Comparison of ENCODE assay signal across 9 mouse cellular contexts in the genomic region with DNA sequence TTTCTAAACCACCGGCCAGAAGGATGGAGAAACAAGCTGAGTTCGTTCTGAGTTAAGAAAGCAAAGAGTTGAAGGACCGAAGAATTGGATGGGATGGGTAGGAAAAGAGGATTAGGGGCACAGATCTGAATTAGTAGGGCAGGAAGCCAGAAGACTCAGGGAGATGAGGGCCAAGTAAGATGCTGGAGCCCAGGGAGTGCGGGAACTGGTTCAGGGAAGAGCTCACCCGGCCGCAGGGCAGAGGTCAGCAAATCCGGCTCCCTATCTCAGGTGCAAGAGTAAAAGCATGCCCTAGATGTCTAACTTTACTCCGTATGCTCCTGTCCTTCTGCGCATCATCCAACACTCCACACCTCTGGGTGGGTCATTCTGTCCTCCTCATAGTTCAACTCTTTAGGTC. TPM values are rescaled to one million over a fixed set of nuclear protein-coding genes. Genes with fewer than 3 reads are reported as not detected.
DNase-seq lines count a peak whose midpoint lies in the region; ATAC-seq and TF ChIP-seq lines count a peak whose summit lies in the region.
"Had no signal": no experiment of that assay in that cellular context is flagged by ENCODE, and none has a peak within 500 bp of the region (broad histone marks: within the 10 kb centered on the region; RNA-seq: fewer than 3 reads in every experiment).

No protein-coding gene starts in this region.

- ATAC-seq in embryonic facial prominence, embryonic 12.5 days (ENCODE audit: insufficient number of reproducible peaks, insufficient read depth, low FRiP score, low TSS enrichment), result no peak

- peak overlapping the region; percentile 52 for H3K9ac ChIP-seq in heart, adult 2 months (ENCODE audit: low read depth, low read length)
- peak overlapping the region; percentile 70 for H3K9ac ChIP-seq in embryonic facial prominence, embryonic 12.5 days

- H3K27me3 ChIP-seq in heart, adult 2 months (ENCODE audit: control insufficient read depth, insufficient read depth, low read length), result no peaks in the 10 kb centered on the region
- no peaks in the 10 kb centered on the region for H3K27me3 ChIP-seq in C2C12 (ENCODE audit: control insufficient read depth, insufficient read depth, insufficient read length)
- H3K27me3 ChIP-seq in embryonic facial prominence, embryonic 12.5 days, result no peaks in the 10 kb centered on the region
- H3K27me3 ChIP-seq: Patski had no signal

- H3K79me3 ChIP-seq in C2C12 (ENCODE audit: low read depth), result no peaks in the 10 kb centered on the region

- TF ChIP-seq POLR2A in heart, adult 2 months (IDR thresholded peaks at IDR 0.05; ENCODE audit: insufficient read depth, low read depth, low read length), result no peak
- no peak for TF ChIP-seq POLR2A in olfactory bulb, adult 2 months (IDR thresholded peaks at IDR 0.05; ENCODE audit: insufficient read depth, low read depth, low read length)

- H3K4me1 ChIP-seq in heart, adult 2 months (ENCODE audit: control insufficient read depth, insufficient read depth, low read length), result peaks cover 34% of the 10 kb centered on the region
- H3K4me1 ChIP-seq in embryonic facial prominence, embryonic 12.5 days, result peaks cover 26% of the 10 kb centered on the region; the same call in 1 of the 2 replicates
- H3K4me1 ChIP-seq in olfactory bulb, adult 2 months (ENCODE audit: control insufficient read depth, insufficient read depth, low read length), result peaks cover 18% of the 10 kb centered on the region

- WGBS in heart, adult 2 months, result 9% methylated on average over 9 of the region's 9 CpGs
- 4% methylated on average over 9 of the region's 9 CpGs for WGBS in embryonic facial prominence, embryonic 12.5 days
- 3% methylated on average over 9 of the region's 9 CpGs for WGBS in olfactory bulb, adult 2 months

- H3K79me2 ChIP-seq in heart, adult 2 months (replicated peaks; ENCODE audit: control insufficient read depth, insufficient read depth, low read length), result 0 out of 2 replicates have a peak, but pooled peaks cover 1% of the 10 kb centered on the region
- no peaks in the 10 kb centered on the region for H3K79me2 ChIP-seq in C2C12 (ENCODE audit: control insufficient read depth, insufficient read depth)

- H3K9me3 ChIP-seq in embryonic facial prominence, embryonic 12.5 days, result no peaks in the 10 kb centered on the region

- peak overlapping the region; percentile 48 for H3K4me3 ChIP-seq in heart, adult 2 months
- H3K4me3 ChIP-seq in C2C12 (ENCODE audit: insufficient read depth, poor library complexity, severe bottlenecking), result peak overlapping the region; percentile 40
- H3K4me3 ChIP-seq in embryonic facial prominence, embryonic 12.5 days, result peak overlapping the region; percentile 52
- peak overlapping the region; percentile 53 for H3K4me3 ChIP-seq in olfactory bulb, adult 2 months (ENCODE audit: insufficient read depth, low read depth, low read length)

- H3K36me3 ChIP-seq in heart, adult 2 months (ENCODE audit: control insufficient read depth, insufficient read depth, low read length), result peaks cover 8% of the 10 kb centered on the region
- no peaks in the 10 kb centered on the region for H3K36me3 ChIP-seq in C2C12 (ENCODE audit: control insufficient read depth, insufficient read depth)
- H3K36me3 ChIP-seq in embryonic facial prominence, embryonic 12.5 days, result no peaks in the 10 kb centered on the region

- H3K4me2 ChIP-seq in embryonic facial prominence, embryonic 12.5 days (replicated peaks), result peak overlapping the region; percentile 86

- peak overlapping the region; percentile 68 for H3ac ChIP-seq in C2C12 (ENCODE audit: control insufficient read depth, insufficient read length, low read depth)

- no peak for TF ChIP-seq EP300 in heart, adult 2 months (IDR thresholded peaks at IDR 0.05; ENCODE audit: insufficient read depth, low read depth, low read length)

- intact Hi-C loops in heart, adult 2 months (cut with DNase I), result loop anchor here (2.0 kb wide), 1 partner anchor 56 kb away; no protein-coding TSS in a partner anchor

- peak overlapping the region; percentile 91 for H3K27ac ChIP-seq in heart, adult 2 months
- peak overlapping the region; percentile 82 for H3K27ac ChIP-seq in embryonic facial prominence, embryonic 12.5 days
- peak overlapping the region; percentile 52 for H3K27ac ChIP-seq in olfactory bulb, adult 2 months (ENCODE audit: insufficient read depth, low read depth, low read length)

- no peak for TF ChIP-seq CTCF in heart, adult 2 months (IDR thresholded peaks at IDR 0.05)
- TF ChIP-seq CTCF in C2C12 (IDR thresholded peaks at IDR 0.05; ENCODE audit: control insufficient read depth, insufficient read depth, insufficient read length), result no peak
- no peak for TF ChIP-seq CTCF in olfactory bulb, adult 2 months (IDR thresholded peaks at IDR 0.05; ENCODE audit: insufficient read depth, low read depth, low read length)

- no peak for DNase-seq in heart, adult 2 months
- no peak for DNase-seq in heart, adult 8-10 months (ENCODE audit: low spot score)
- DNase-seq in kidney, postnatal 25 days, result peak; percentile 30 to 54
- DNase-seq in gastrocnemius, adult 8-10 months (ENCODE audit: low spot score in 2 of 2), result no peak
- DNase-seq in layer of hippocampus, postnatal 14 days (ENCODE audit: low spot score in 2 of 2), result no peak

TF ChIP-seq in C2C12, 6 proteins besides CTCF, POLR2A, EP300 and RAD21:
- TF ChIP-seq USF1 (IDR thresholded peaks at IDR 0.05; ENCODE audit: low read depth), result no peak
- no peak for TF ChIP-seq CEBPB (IDR thresholded peaks at IDR 0.05; ENCODE audit: low read depth)
- no peak for TF ChIP-seq MYOG (IDR thresholded peaks at IDR 0.05; ENCODE audit: control insufficient read depth, extremely low read depth, insufficient read length)
- TF ChIP-seq FOSL1 (IDR thresholded peaks at IDR 0.05; ENCODE audit: insufficient read depth, low read length, poor library complexity, severe bottlenecking), result no peak
- no peak for TF ChIP-seq MYOD1 (IDR thresholded peaks at IDR 0.05; ENCODE audit: control insufficient read depth, insufficient read length, low read depth)
- TF ChIP-seq MAX (IDR thresholded peaks at IDR 0.05), result no peak

RNA-seq across cellular contexts. Expression of gene Tmbim1, which starts 27.5 kb away (rescaled TPM):
- total RNA-seq in heart, adult 2 months (2021), result 10 to 100 TPM; 41.3 to 48.1 TPM
- 97.1 and 148 TPM in 2 replicates for polyA plus RNA-seq in heart, adult 2 months (2012; rRNA removed)
- 10 to 100 TPM; 40.4 to 45.1 (median 44.2) TPM for total RNA-seq in heart, adult 8-10 months (2022)
- 38.1 TPM for polyA plus RNA-seq in C2C12 (2012; fragmentation: generic; extraction: Trizol)
- 18.4 and 20.1 TPM in 2 replicates for polyA plus RNA-seq in embryonic facial prominence, embryonic 12.5 days (2016; fragmentation: Nextera tagmentation; extraction: Ambion mirVana)
- polyA plus RNA-seq in olfactory bulb, adult 2 months (2012; ENCODE audit: insufficient read depth, insufficient read length, low replicate concordance, missing spikeins), result 36.6 TPM in 1 of 2 replicates, not detected in the other
- 10 to 100 TPM; 31.3 to 38.1 (median 32.9) TPM for total RNA-seq in gastrocnemius, adult 8-10 months (2022)
- total RNA-seq in layer of hippocampus, postnatal 14 days (2021), result 10 to 100 TPM; 19.5 to 19.7 TPM

RNA-seq across cellular contexts. Expression of gene Catip, which starts 29.0 kb away (rescaled TPM):
- under 1 TPM; 0.29 to 0.34 TPM for total RNA-seq in heart, adult 2 months (2021)
- polyA plus RNA-seq in heart, adult 2 months (2012; rRNA removed), result 1.1 and 2.3 TPM in 2 replicates
- total RNA-seq in heart, adult 8-10 months (2022), result under 1 TPM; 0.17 to 0.37 (median 0.25) TPM
- polyA plus RNA-seq in C2C12 (2012; fragmentation: generic; extraction: Trizol), result not detected
- 0.93 and 0.98 TPM in 2 replicates for polyA plus RNA-seq in embryonic facial prominence, embryonic 12.5 days (2016; fragmentation: Nextera tagmentation; extraction: Ambion mirVana)
- polyA plus RNA-seq in olfactory bulb, adult 2 months (2012; ENCODE audit: insufficient read depth, insufficient read length, low replicate concordance, missing spikeins), result not detected in 2 replicates
- total RNA-seq in gastrocnemius, adult 8-10 months (2022), result under 1 TPM in 3 of 4 experiments, not detected in 1; 0.21 to 0.44 (median 0.36) TPM
- total RNA-seq in layer of hippocampus, postnatal 14 days (2021), result 1 to 10 TPM; 1.1 to 1.8 TPM

RNA-seq across cellular contexts. Expression of gene Slc11a1, which starts 42.1 kb away (rescaled TPM):
- 1 to 10 TPM; 5.2 to 5.8 TPM for total RNA-seq in heart, adult 2 months (2021)
- 12.3 and 13.0 TPM in 2 replicates for polyA plus RNA-seq in heart, adult 2 months (2012; rRNA removed)
- total RNA-seq in heart, adult 8-10 months (2022), result 1 to 10 TPM; 3.9 to 6.6 (median 5.1) TPM
- 2.2 TPM for polyA plus RNA-seq in C2C12 (2012; fragmentation: generic; extraction: Trizol)
- 4.1 and 5.0 TPM in 2 replicates for polyA plus RNA-seq in embryonic facial prominence, embryonic 12.5 days (2016; fragmentation: Nextera tagmentation; extraction: Ambion mirVana)
- not detected in 2 replicates for polyA plus RNA-seq in olfactory bulb, adult 2 months (2012; ENCODE audit: insufficient read depth, insufficient read length, low replicate concordance, missing spikeins)
- 1 to 10 TPM; 2.1 to 6.5 (median 5.1) TPM for total RNA-seq in gastrocnemius, adult 8-10 months (2022)
- total RNA-seq in layer of hippocampus, postnatal 14 days (2021), result 1 to 10 TPM; 1.6 to 5.3 TPM

RNA-seq across cellular contexts. Expression of gene Pnkd, which starts 48.2 kb away (rescaled TPM):
- 100 to 1,000 TPM; 126 to 140 TPM for total RNA-seq in heart, adult 2 months (2021)
- polyA plus RNA-seq in heart, adult 2 months (2012; rRNA removed), result 104 and 113 TPM in 2 replicates
- total RNA-seq in heart, adult 8-10 months (2022), result 100 to 1,000 TPM; 125 to 142 (median 135) TPM
- polyA plus RNA-seq in C2C12 (2012; fragmentation: generic; extraction: Trizol), result 68.0 TPM
- 106 TPM in 2 replicates for polyA plus RNA-seq in embryonic facial prominence, embryonic 12.5 days (2016; fragmentation: Nextera tagmentation; extraction: Ambion mirVana)
- polyA plus RNA-seq in olfactory bulb, adult 2 months (2012; ENCODE audit: insufficient read depth, insufficient read length, low replicate concordance, missing spikeins), result not detected in 2 replicates
- total RNA-seq in gastrocnemius, adult 8-10 months (2022), result 10 to 100 TPM; 51.9 to 56.2 (median 53.1) TPM
- total RNA-seq in layer of hippocampus, postnatal 14 days (2021), result 100 to 1,000 TPM; 143 to 157 TPM

RNA-seq across cellular contexts. Expression of gene Aamp, which starts 48.4 kb away (rescaled TPM):
- 100 to 1,000 TPM in 1 of 2 experiments, 10 to 100 TPM in 1; 89.3 to 100 TPM for total RNA-seq in heart, adult 2 months (2021)
- 116 and 135 TPM in 2 replicates for polyA plus RNA-seq in heart, adult 2 months (2012; rRNA removed)
- total RNA-seq in heart, adult 8-10 months (2022), result 100 to 1,000 TPM in 2 of 4 experiments, 10 to 100 TPM in 2; 95.4 to 107 (median 99.6) TPM
- polyA plus RNA-seq in C2C12 (2012; fragmentation: generic; extraction: Trizol), result 123 TPM
- 211 and 213 TPM in 2 replicates for polyA plus RNA-seq in embryonic facial prominence, embryonic 12.5 days (2016; fragmentation: Nextera tagmentation; extraction: Ambion mirVana)
- not detected in 2 replicates for polyA plus RNA-seq in olfactory bulb, adult 2 months (2012; ENCODE audit: insufficient read depth, insufficient read length, low replicate concordance, missing spikeins)
- 10 to 100 TPM; 73.2 to 88.7 (median 78.0) TPM for total RNA-seq in gastrocnemius, adult 8-10 months (2022)
- total RNA-seq in layer of hippocampus, postnatal 14 days (2021), result 100 to 1,000 TPM; 143 to 145 TPM

Comparison
In these comparisons a context has a peak if more than half of its experiments do, and no peak if none do; other contexts are left out.
1. DNase-seq: peak in kidney, postnatal 25 days (2 of 2); none in heart, adult 2 months (0 of 2), heart, adult 8-10 months (single experiment), gastrocnemius, adult 8-10 months (0 of 2) and layer of hippocampus, postnatal 14 days (0 of 2).
2. Peak in every context shown above with its lines, with median percentiles within 50 percentile points of each other: H3K27ac ChIP-seq and H3K4me3 ChIP-seq.